Mouse (Mus musculus): Measurements from ENCODE around the gene 3830417A13Rik.

Gene 3830417A13Rik

DNA sequence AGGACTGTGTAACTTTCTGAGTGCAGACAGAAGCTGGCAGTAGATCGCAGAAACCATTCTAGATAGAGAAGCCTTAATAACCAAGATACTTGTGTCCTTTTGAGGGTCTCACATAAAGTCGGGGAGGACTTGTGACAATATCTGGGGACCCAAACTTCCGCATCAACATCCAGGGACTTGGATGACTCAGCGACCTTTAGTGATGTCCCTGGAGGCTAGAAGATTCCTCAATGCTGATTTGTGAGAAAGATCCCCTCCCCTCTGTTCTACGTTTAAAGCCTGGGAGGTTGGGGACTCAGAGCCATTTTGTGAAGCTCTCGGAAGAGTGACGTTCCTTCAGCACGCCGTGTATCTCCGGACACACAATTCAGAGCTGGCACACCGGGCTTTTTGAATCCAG is at the start of gene 3830417A13Rik:
TSS of gene 3830417A13Rik (plus strand) at position 301 of the 400 bp plus-strand sequence.
- no peak for DNase-seq (ENCODE audit: low spot score in 2 of 2)

DNA sequence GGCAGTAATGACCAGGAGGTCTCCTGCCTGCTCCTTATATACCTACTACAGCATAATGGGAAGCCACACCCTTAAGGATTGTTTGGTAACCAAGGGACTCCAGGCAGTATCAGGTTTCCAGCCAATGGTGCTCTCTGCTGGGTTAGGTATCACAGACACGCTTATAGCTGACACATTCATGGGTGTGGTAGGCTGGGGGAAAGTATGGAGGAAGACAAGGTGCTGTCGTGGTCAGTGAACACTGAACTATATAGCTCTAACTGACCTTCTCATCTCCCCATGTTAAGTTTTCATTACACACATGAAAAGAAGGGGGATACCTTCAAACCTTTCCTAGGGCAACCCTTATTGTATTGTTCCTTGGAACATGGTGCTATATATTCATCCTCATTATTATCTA is 21.2 kb upstream of the 3830417A13Rik start, which contains the start of gene Gm6760:
TSS of gene Gm6760 (minus strand) at position 101 of the 400 bp plus-strand sequence.
- DNase-seq (ENCODE audit: low spot score in 2 of 2): no peak

DNA sequence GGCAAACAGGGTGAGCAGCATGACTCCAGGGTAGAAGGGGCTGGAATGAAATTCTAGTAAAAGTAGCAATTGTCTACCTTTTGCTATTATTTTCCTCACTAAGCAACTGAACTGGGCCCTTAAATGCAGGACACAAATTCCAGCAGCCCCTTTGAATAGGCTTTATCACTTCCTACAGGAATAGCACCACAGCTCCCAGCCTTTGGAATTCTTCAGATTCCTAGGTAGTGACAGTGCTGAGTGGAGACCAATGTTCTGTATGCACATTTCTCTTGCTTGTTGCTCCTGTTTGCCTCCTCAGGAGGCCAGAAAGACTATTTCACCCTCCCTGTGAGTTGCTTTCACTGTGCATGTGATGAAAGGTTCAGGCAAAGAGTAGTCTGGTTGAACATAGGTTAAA is 7.9 kb downstream of the 3830417A13Rik start:
- DNase-seq (ENCODE audit: low spot score in 2 of 2): no peak
